Mouse (Mus musculus): ENCODE results near the gene Gpr68. TPM values are rescaled to one million over a fixed set of nuclear protein-coding genes. Genes with fewer than 3 reads are reported as not detected.
A peak's percentile ranks its signal among the peaks of the same experiment; 100 is the strongest.

The Gpr68 gene
- polyA plus RNA-seq, 1 experiment: 0.07 TPM

GRCm38 (mm10) chr12:100837208-100837607 lies 70.8 kb downstream of the Gpr68 start:
- H3K4me2 ChIP-seq (ENCODE audit: low read depth): no peak overlapping the region
- H3ac ChIP-seq (ENCODE audit: control insufficient read depth, insufficient read length): no peak overlapping the region
- TF ChIP-seq POLR2A (IDR thresholded peaks at IDR 0.05; ENCODE audit: insufficient read length, low read depth) (no peak), TCF12 (IDR thresholded peaks at IDR 0.05; ENCODE audit: insufficient read depth, poor library complexity, severe bottlenecking) (no peak), USF1 (IDR thresholded peaks at IDR 0.05; ENCODE audit: low read depth) (no peak), E2F4 (IDR thresholded peaks at IDR 0.05; ENCODE audit: insufficient read depth) (no peak), TCF3 (IDR thresholded peaks at IDR 0.05; ENCODE audit: insufficient read length, low read depth) (no peak), MYOG (IDR thresholded peaks at IDR 0.05; ENCODE audit: control insufficient read depth in 1 of 3, insufficient read depth in 1 of 3, insufficient read length in 2 of 3, low read depth in 2 of 3) (no peak), SRF (IDR thresholded peaks at IDR 0.05; ENCODE audit: control insufficient read depth, insufficient read length, low read depth) (no peak), MAX (IDR thresholded peaks at IDR 0.05; ENCODE audit: low read depth) (no peak), MYOD1 (IDR thresholded peaks at IDR 0.05; ENCODE audit: control insufficient read depth in 1 of 3, insufficient read length in 2 of 3, low read depth in 2 of 3) (no peak), POLR2AphosphoS2 (IDR thresholded peaks at IDR 0.05; ENCODE audit: insufficient read length, low read depth) (no peak), REST (IDR thresholded peaks at IDR 0.05; ENCODE audit: insufficient read depth, insufficient read length) (no peak), CEBPB (IDR thresholded peaks at IDR 0.05; ENCODE audit: insufficient read depth, poor library complexity, severe bottlenecking) (no peak)
- no peaks in the 10 kb centered on the region for H3K79me2 ChIP-seq (ENCODE audit: control insufficient read depth, insufficient read depth)
- no peaks in the 10 kb centered on the region for H3K27me3 ChIP-seq (ENCODE audit: control insufficient read depth, insufficient read depth, insufficient read length)
- no peaks in the 10 kb centered on the region for H3K36me3 ChIP-seq (ENCODE audit: control insufficient read depth, insufficient read depth)
- no peak overlapping the region for H3K4me3 ChIP-seq

GRCm38 (mm10) chr12:100831629-100832325 lies 76.2 kb downstream of the Gpr68 start:
- Histone ChIP-seq H3K36me3 (ENCODE audit: control insufficient read depth, insufficient read depth) (no peaks in the 10 kb centered on the region), H3K27me3 (ENCODE audit: control insufficient read depth, insufficient read depth, insufficient read length) (no peaks in the 10 kb centered on the region), H3K4me3 (no peak overlapping the region), H3ac (ENCODE audit: control insufficient read depth, insufficient read length) (no peak overlapping the region), H3K79me2 (ENCODE audit: control insufficient read depth, insufficient read depth) (no peaks in the 10 kb centered on the region), H3K4me2 (ENCODE audit: low read depth) (no peak overlapping the region)
- TF ChIP-seq TCF3 (IDR thresholded peaks at IDR 0.05; ENCODE audit: insufficient read length, low read depth) (no peak), MYOG (IDR thresholded peaks at IDR 0.05; ENCODE audit: control insufficient read depth in 1 of 3, insufficient read depth in 1 of 3, insufficient read length in 2 of 3, low read depth in 2 of 3) (no peak), MAX (IDR thresholded peaks at IDR 0.05; ENCODE audit: low read depth) (no peak), CEBPB (IDR thresholded peaks at IDR 0.05; ENCODE audit: insufficient read depth, poor library complexity, severe bottlenecking) (no peak), MYOD1 (IDR thresholded peaks at IDR 0.05; ENCODE audit: control insufficient read depth in 1 of 3, insufficient read length in 2 of 3, low read depth in 2 of 3) (no peak), SRF (IDR thresholded peaks at IDR 0.05; ENCODE audit: control insufficient read depth, insufficient read length, low read depth) (no peak), POLR2AphosphoS2 (IDR thresholded peaks at IDR 0.05; ENCODE audit: insufficient read length, low read depth) (no peak), POLR2A (IDR thresholded peaks at IDR 0.05; ENCODE audit: insufficient read length, low read depth) (no peak), USF1 (IDR thresholded peaks at IDR 0.05; ENCODE audit: low read depth) (no peak), E2F4 (IDR thresholded peaks at IDR 0.05; ENCODE audit: insufficient read depth) (no peak), TCF12 (IDR thresholded peaks at IDR 0.05; ENCODE audit: insufficient read depth, poor library complexity, severe bottlenecking) (no peak), REST (IDR thresholded peaks at IDR 0.05; ENCODE audit: insufficient read depth, insufficient read length) (no peak)

GRCm38 (mm10) chr12:100831021-100831420 lies 77.0 kb downstream of the Gpr68 start:
- Histone ChIP-seq H3K36me3 (ENCODE audit: control insufficient read depth, insufficient read depth) (no peaks in the 10 kb centered on the region), H3ac (ENCODE audit: control insufficient read depth, insufficient read length) (no peak overlapping the region), H3K4me3 (no peak overlapping the region), H3K4me2 (ENCODE audit: low read depth) (no peak overlapping the region), H3K27me3 (ENCODE audit: control insufficient read depth, insufficient read depth, insufficient read length) (no peaks in the 10 kb centered on the region), H3K79me2 (ENCODE audit: control insufficient read depth, insufficient read depth) (no peaks in the 10 kb centered on the region)
- no peak for TF ChIP-seq SRF (IDR thresholded peaks at IDR 0.05; ENCODE audit: control insufficient read depth, insufficient read length, low read depth)
- peak; percentile 40 for TF ChIP-seq USF1 (IDR thresholded peaks at IDR 0.05; ENCODE audit: low read depth)

Other genes with a start within 250 kb of the Gpr68 start
- 1.9 TPM for gene Rps6ka5, start 181.2 kb downstream of the Gpr68 start, polyA plus RNA-seq (2012; fragmentation: generic; extraction: Trizol)
- gene Dglucy, start 129.1 kb downstream of the Gpr68 start, polyA plus RNA-seq (2012; fragmentation: generic; extraction: Trizol): 24.4 TPM
- 18.0 TPM for gene Ccdc88c, start 120.9 kb upstream of the Gpr68 start, polyA plus RNA-seq (2012; fragmentation: generic; extraction: Trizol)
- gene Ppp4r3a, start 175.5 kb upstream of the Gpr68 start, polyA plus RNA-seq (2012; fragmentation: generic; extraction: Trizol): 8.8 TPM